Mouse (Mus musculus): ENCODE measurements around the gene Dhfr. TPM values are rescaled to one million over a fixed set of nuclear protein-coding genes. Genes with fewer than 3 reads are reported as not detected.
"Not testable (repeated sequence)": the region's sequence is repeated elsewhere in the genome, so short reads cannot be mapped to it uniquely, and the experiment has no call there.

Gene Dhfr
- total RNA-seq (2021), result 1 to 10 TPM; 5.8 to 6.7 TPM
- long read RNA-seq, experiment 1, full-length matches to known transcripts, result 31 of 37 reads
- long read RNA-seq, experiment 1, partial matches to known transcripts, result 1 of 37 reads
- long read RNA-seq, experiment 1, other reads (novel, unspliced or antisense), result 5 of 37 reads
- long read RNA-seq, experiment 2, full-length matches to known transcripts, result 18 of 18 reads
- long read RNA-seq, experiment 2, partial matches to known transcripts, result 0 of 18 reads
- long read RNA-seq, experiment 2, other reads (novel, unspliced or antisense), result 0 of 18 reads

DNA sequence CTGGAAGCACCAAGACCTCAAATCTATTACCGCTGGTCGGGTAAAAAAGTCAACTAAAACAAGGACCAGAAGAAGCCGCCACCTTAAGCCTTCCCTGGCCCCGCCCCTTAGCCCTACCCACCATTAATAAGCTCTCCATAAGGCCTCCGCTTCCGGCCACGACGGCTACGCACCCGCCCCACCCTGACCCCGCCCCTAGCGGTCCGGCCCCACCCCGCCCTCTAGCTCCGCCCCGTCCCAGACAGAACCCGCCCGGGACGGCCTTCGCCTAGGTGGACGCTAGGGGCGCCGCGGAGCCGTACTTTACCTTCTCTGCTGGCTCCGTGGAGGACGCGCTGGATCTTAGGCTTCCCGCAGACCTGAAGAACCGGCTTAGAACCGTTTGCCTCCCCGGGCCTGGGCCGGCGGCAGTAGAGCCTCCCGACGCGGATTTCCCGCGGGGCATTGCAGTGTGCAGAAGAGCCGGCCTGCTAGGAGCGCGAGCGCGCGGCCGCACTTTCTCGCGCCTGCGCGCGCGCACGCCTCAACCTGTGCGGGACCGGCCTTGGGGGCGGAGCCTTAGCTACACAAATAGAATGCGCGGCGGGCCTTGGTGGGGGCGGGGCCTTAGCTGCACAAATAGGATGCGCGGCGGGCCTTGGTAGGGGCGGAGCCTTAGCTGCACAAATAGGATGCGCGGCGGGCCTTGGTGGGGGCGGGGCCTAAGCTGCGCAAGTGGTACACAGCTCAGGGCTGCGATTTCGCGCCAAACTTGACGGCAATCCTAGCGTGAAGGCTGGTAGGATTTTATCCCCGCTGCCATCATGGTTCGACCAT is at the start of gene Dhfr, which contains the start of gene Msh3:
Gene Dhfr (plus strand): TSS at position 271 of the 816 bp plus-strand sequence.
Gene Msh3 (minus strand): TSS at position 548 of the 816 bp plus-strand sequence.
- peak; percentile 98 for DNase-seq

DNA sequence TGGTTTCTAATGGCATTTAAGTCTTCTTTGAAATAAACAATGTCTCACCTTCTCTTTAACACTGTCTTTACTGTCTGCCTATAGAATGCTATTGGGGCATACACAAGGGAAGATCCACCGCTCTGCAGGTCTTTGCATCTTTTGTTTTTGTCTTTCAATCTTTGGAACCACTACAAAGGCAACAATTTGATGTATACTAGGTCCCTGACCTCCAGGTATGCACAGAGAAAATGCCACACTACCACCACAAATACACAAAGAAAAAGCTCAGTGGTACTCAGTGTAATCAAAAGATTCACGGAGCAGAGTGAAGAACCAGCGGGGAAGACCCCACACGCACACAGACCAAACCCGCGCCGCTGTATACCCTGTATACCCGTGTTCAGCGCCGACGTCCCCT is 48.8 kb upstream of the Dhfr start, which contains the start of gene Gm20379:
Gene Gm20379 (plus strand): TSS at position 301 of the 400 bp plus-strand sequence.
- no peak for DNase-seq

GRCm38 (mm10) chr13:92314613-92315012 is 39.9 kb upstream of the Dhfr start:
- no peak for DNase-seq

DNA sequence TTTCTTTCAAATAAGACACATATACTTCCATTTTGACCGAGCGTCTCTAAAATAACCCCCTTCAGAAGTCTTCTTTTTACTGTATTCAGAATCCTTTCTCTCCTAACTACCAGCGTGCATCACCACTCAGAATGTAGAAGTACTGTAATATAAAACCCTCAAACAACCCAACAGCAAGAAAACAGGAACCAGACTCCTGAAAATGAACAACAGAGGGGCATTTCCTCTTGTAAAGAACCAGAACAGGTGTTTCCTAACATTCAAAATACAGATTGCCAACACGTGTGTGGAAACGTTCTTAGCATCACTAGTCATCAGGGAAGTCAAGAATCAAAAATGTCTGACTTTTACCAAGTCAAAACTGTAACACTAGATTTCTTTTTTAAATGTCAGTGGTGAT is 33.8 kb upstream of the Dhfr start:
- no peak for DNase-seq

- no peak for DNase-seq
These were observed 28.5 kb upstream of the Dhfr start for GRCm38 (mm10) chr13:92326030-92326429.

GRCm38 (mm10) chr13:92328000-92328399 is 26.5 kb upstream of the Dhfr start:
- no peak for DNase-seq

- DNase-seq, result no peak
These were observed 23.9 kb upstream of the Dhfr start for GRCm38 (mm10) chr13:92330621-92331020.

DNA sequence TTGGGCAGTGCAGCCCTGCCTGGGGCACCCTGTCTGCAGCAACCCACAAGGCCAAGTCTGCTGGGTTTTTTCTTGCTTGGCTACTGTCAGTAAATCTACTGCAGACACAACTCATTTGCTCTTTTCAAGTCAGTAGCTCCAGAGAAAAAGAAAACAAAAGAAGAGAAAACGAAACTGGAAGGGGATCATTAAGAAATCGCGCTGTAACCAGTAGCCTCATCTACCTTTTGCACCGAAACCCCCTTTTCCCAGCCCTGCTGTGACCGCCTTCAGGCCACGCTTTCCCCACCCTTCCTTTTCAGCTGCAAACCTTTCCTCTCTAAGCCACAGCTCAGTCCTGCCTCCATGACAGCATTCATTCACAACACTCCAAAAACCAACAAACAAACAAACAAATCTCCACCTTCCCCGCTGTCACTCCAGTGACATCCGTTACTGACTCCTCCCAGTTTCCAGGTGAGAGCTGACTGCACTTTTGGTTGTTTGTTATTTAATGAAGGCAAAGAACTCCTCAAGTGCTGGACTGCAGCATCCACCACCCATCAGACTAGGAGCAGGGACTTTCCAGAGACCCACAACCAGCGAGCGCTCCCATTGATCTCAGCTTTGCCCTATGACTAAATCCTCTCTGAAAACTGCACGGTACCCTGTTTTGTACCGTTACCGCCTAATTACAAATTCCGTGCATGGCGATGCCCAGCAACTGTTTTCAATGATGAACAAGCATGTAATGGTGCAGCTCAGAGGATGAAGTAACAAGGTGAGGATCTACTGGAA is 22.2 kb upstream of the Dhfr start:
- no peak for DNase-seq

GRCm38 (mm10) chr13:92336857-92337256 is 17.7 kb upstream of the Dhfr start:
- no peak for DNase-seq

DNA sequence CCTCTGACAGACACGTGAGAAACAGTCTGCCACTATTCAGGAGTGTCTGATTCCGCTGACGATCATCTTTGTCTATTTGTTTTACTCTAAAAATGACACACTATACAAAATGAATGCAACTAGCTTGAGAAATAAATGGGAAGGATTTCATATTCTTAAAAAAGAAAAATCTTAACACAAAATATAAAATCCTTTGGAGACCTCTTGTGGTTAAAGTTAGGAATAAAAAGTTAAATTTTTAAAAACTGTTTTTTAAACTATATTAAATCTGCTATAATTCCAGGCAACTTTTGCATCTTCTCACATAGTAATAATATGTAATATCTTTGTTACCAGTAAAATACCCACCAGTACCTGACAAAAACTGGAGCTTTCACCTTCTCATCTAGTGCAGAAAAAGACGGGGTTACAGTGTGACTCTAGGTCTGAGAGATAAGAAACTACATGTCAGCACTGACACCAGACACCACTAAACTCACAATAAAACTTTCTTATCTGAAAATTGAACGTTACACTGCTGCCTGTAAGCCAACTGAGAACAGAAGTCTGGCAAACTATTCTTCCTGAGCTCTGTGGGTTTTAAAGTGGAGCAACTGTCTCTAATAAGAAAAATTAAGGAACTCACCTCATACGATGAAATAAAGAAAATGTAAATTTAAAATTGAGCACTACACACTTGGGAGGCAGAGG is 16.6 kb upstream of the Dhfr start:
- DNase-seq, result no peak

GRCm38 (mm10) chr13:92339787-92340186 is 14.7 kb upstream of the Dhfr start:
- DNase-seq, result no peak

GRCm38 (mm10) chr13:92344033-92344432 is 10.5 kb upstream of the Dhfr start:
- no peak for DNase-seq

- no peak for DNase-seq
These were observed 8.2 kb upstream of the Dhfr start for GRCm38 (mm10) chr13:92346338-92346737.

DNA sequence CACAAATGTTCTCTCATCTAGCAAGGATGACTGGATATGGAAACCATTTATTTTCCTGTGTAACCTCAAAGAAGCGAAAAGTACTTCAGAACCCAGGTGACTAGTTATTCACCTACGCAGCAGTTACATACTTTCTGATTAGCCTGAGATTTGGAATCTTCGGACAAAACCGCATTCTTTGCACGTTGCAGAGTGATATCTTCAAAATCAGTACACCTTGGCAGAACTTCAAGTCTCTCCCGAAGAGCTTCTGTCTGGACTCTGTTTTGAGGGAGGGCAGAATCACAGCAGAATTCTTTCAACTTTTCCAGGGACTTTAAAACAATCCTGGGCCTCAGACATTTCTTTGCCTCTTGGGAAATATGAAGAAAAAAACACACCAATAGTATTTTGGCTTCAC is 3.4 kb upstream of the Dhfr start:
- DNase-seq, result no peak

GRCm38 (mm10) chr13:92353956-92354355 is 570 bp upstream of the Dhfr start:
- no peak for DNase-seq

GRCm38 (mm10) chr13:92355272-92355643 is 732 bp downstream of the Dhfr start:
- no peak for DNase-seq

- DNase-seq, result no peak
These were observed 1.9 kb downstream of the Dhfr start for GRCm38 (mm10) chr13:92356376-92356775.

DNA sequence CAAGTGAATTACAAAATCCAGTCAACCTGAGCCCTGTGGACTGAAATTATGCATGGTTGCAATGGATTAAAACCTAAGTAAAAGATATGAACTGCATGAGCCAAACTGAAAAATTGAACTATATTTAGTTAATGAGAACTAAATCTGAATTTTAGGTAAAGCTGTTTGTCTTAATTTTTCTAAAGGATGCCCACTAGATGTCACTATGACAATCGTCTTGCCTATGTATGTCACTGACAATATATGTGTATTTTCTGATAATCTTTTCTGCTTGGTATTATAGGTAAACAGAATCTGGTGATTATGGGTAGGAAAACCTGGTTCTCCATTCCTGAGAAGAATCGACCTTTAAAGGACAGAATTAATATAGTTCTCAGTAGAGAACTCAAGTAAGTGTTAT is 3.1 kb downstream of the Dhfr start:
- DNase-seq, result no peak

GRCm38 (mm10) chr13:92361609-92362008 is 7.1 kb downstream of the Dhfr start:
- DNase-seq, result no peak

- DNase-seq, result no peak
These were observed 10.8 kb downstream of the Dhfr start for GRCm38 (mm10) chr13:92365312-92365711.

- DNase-seq, result no peak
These were observed 16.3 kb downstream of the Dhfr start for GRCm38 (mm10) chr13:92370811-92371210.

DNA sequence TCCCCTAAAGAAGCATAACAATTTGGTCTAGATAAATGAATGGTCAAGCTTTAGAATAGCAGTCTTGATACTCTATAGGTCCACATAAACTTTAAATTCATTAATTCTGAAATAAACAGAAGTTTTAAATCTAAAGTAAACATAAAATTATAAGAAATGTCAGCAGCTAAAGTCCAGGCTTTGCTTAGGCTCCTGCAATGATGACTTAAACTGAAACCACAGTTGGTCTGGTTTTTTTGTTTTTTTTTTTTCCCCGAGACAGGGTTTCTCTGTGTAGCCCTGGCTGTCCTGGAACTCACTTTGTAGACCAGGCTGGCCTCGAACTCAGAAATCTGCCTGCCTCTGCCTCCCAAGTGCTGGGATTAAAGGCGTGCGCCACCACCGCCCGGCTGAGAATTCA is 16.9 kb downstream of the Dhfr start:
- not testable (repeated sequence) for DNase-seq

Data from adrenal gland, postnatal 10 days (tissue).